Mouse (Mus musculus): Measurements from ENCODE around the gene Upp1.

Upp1 gene

DNA sequence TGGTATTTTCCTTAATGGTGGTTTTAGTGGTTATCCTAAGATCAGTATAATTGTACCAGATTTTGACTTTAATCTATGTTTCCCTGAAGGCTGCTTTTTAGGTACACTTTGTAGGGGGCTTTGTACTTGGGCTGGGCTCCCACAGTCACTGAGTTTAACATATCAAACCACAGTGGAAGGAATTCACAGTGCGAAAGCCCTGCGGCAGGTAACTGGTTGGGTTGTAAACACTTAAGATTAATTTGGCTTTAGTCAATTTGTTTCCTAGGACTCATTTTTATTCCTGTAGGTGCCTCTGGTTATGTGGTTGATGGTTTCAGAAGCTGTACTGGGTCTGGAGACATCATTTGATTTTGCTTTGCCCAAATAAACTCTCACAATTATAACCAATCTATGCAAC lies 49.4 kb downstream of the Upp1 start:
- no peak for DNase-seq

DNA sequence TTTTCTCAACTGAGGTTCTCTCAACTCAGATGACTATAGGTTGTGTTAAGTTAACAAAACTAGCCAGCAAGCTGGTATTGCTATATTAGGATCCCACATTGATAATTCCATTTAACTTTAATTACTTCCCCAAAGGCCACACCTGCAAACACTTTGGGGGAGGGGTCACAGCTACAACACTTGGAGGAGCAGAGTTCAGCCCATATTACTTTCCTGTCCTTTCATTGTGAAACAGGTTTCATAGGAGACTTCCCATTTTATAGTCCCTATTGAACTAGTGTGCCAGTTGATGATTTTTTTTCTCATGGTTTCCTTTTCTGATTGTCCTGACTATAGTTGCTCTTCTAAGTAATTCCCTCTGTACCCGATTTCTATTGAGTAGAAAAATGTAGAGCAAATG lies 63.6 kb downstream of the Upp1 start:
- DNase-seq = no peak
